Mouse (Mus musculus) forebrain, embryonic 16.5 days (tissue): ENCODE data around the gene Prom1. TPM values are rescaled to one million over a fixed set of nuclear protein-coding genes. Genes with fewer than 3 reads are reported as not detected.

Experiments
- ATAC-seq: fragments of 200-750 bp; cut with Nextera tagmentation; 2 replicates; pipeline ENCODE4 v1.8.0; 2017; ENCODE audit warnings: mild to moderate bottlenecking, moderate library complexity
- H3K27ac ChIP-seq: fragments of 300-500 bp; sonication (generic); 2 replicates; pipeline ENCODE4 v1.5.1; 2014; ENCODE audit warnings: low read length, control low read depth
- H3K27me3 ChIP-seq: fragments of 300-500 bp; sonication (generic); replicated peaks from 2 replicates; pipeline ENCODE4 v1.6.1; 2014; ENCODE audit warnings: low read length; ENCODE audit not compliant: control insufficient read depth, insufficient read depth
- H3K36me3 ChIP-seq: fragments of 300-500 bp; sonication (generic); 2 replicates; pipeline ENCODE4 v1.6.1; 2014; ENCODE audit not compliant: control insufficient read depth, insufficient read depth
- H3K4me1 ChIP-seq: fragments of 300-500 bp; sonication (generic); replicated peaks from 2 replicates; pipeline ENCODE4 v1.6.1; 2014; ENCODE audit warnings: low read length; ENCODE audit not compliant: control insufficient read depth, insufficient read depth
- H3K4me2 ChIP-seq: fragments of 300-500 bp; sonication (generic); 2 replicates; pipeline ENCODE4 v1.6.1; 2014; ENCODE audit warnings: mild to moderate bottlenecking, low read length, control low read depth
- H3K4me3 ChIP-seq: fragments of 300-500 bp; sonication (generic); replicated peaks from 2 replicates; pipeline ENCODE4 v1.5.1; 2014; ENCODE audit warnings: mild to moderate bottlenecking, low read length, control low read depth
- H3K9ac ChIP-seq: fragments of 300-500 bp; sonication (generic); replicated peaks from 2 replicates; pipeline ENCODE4 v1.6.1; 2014; ENCODE audit warnings: low read depth, low read length, control low read depth
- H3K9me3 ChIP-seq: fragments of 300-500 bp; sonication (generic); 2 replicates; pipeline ENCODE4 v1.6.1; 2016; ENCODE audit warnings: low read length; ENCODE audit not compliant: control insufficient read depth
- WGBS: fragments of 180-500 bp; shearing (Covaris S2); extraction: QIAGEN DNeasy Blood & Tissue Kit; methylation state at CpG from one replicate; pipeline ENCODE4 v1.1.7; 2014; 5-methylcytosine and 5-hydroxymethylcytosine counted together
- polyA plus RNA-seq: library from polyadenylated mRNA; unstranded; fragments of >200 nt; fragmentation: Nextera tagmentation; extraction: Ambion mirVana; gene quantifications from 2 replicates; pipeline ENCODE4 v1.2.1, GENCODE M21; 2015

The Prom1 gene
- polyA plus RNA-seq, 1 experiment from 2014 or later: 34.5 TPM

DNA sequence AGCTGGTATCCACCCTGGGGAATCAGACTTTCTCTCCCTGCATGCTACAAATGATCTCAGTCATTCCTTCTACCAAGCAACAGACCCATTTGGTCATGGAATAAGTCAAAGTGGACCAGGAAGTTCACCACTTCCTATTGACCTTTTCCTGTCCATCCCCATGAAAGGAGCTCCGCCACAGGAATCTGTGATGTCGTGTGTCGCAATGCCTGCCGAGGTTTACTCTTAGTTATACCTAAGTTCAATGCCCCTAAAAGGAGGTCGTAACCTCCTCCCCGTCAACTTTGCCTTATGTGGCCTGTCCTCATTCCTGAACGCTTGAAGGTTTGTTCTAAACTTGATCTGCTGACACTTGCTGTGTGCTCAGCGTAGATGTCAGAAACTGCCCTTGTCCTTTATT lies 51.6 kb downstream of the Prom1 start:
- no peak overlapping the region for H3K4me2 ChIP-seq
- no peaks in the 10 kb centered on the region for H3K36me3 ChIP-seq
- no peak for ATAC-seq
- H3K27ac ChIP-seq: no peak overlapping the region
- no peak overlapping the region for H3K4me3 ChIP-seq
- H3K9ac ChIP-seq: no peak overlapping the region
- H3K27me3 ChIP-seq: no peaks in the 10 kb centered on the region
- no peaks in the 10 kb centered on the region for H3K4me1 ChIP-seq
- 90% methylated on average over 8 of the region's 8 CpGs for WGBS
- H3K9me3 ChIP-seq: no peaks in the 10 kb centered on the region

DNA sequence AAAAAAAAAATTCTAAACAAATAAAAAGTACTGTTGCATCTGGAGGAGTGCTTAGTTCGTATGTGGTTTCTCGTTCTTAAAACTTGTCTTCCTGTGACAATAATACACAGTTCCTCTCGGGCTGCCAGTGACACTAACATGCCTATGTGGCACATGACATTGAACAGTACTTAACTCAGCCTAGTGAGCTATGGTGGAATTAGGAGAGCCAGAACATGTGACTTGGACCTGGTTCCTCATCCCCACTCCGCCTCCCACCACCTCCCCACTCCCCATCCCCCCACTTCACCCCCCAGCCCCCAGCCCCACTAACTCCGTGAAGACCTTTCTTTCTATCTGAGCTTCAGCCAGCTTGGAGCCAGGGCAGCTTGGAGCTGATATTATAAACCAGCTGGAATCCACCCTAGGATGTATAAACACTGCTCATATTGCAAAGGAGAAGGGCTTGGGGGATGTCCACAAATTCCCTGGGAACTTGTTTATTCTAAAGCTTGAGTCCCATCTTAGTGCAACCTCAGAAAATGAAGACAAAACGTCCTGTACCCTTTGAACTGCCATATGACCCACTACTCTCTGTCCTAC lies 52.3 kb downstream of the Prom1 start:
- Histone ChIP-seq H3K4me3 (no peak overlapping the region), H3K36me3 (no peaks in the 10 kb centered on the region), H3K27me3 (no peaks in the 10 kb centered on the region), H3K9me3 (no peaks in the 10 kb centered on the region), H3K4me2 (no peak overlapping the region), H3K9ac (no peak overlapping the region), H3K27ac (no peak overlapping the region), H3K4me1 (no peaks in the 10 kb centered on the region)
- ATAC-seq: no peak
- WGBS: 73% methylated on average over 6 of the region's 6 CpGs

- no peak overlapping the region for H3K4me2 ChIP-seq
- no peaks in the 10 kb centered on the region for H3K9me3 ChIP-seq
- H3K4me1 ChIP-seq: no peaks in the 10 kb centered on the region
- H3K9ac ChIP-seq: no peak overlapping the region
- peak; percentile 68 for ATAC-seq
- no peaks in the 10 kb centered on the region for H3K27me3 ChIP-seq
- 38% methylated on average over 5 of the region's 5 CpGs for WGBS
- H3K4me3 ChIP-seq: no peak overlapping the region
- H3K36me3 ChIP-seq: no peaks in the 10 kb centered on the region
- no peak overlapping the region for H3K27ac ChIP-seq
Measured at GRCm38 (mm10) chr5:44048568-44049363, 53.1 kb downstream of the Prom1 start.

DNA sequence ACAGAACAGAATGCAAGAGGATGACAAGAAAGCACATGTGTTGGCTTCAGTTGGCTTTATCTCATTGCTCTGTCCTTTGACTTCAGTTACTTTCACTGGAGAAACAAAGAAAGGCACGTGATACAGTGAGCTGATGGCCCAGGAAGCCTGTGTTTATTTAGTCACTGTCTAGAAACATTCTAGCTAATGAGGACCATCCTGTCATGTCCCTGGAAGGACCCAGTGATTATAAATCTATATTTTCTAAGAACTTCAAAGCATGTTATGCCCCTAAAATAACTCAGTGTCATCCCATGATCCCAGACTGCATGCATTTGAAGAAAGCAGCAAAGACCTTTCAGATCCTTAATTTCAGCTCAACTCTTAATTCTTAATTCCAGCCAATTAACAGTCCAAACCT lies 60.1 kb downstream of the Prom1 start:
- Histone ChIP-seq H3K4me2 (no peak overlapping the region), H3K4me3 (no peak overlapping the region), H3K36me3 (no peaks in the 10 kb centered on the region), H3K9ac (no peak overlapping the region), H3K9me3 (no peaks in the 10 kb centered on the region), H3K4me1 (no peaks in the 10 kb centered on the region), H3K27me3 (no peaks in the 10 kb centered on the region), H3K27ac (no peak overlapping the region)
- 69% methylated on average over 1 of the region's 1 CpGs for WGBS
- ATAC-seq: no peak

- Histone ChIP-seq H3K27ac (no peak overlapping the region), H3K4me1 (no peaks in the 10 kb centered on the region), H3K4me3 (no peak overlapping the region), H3K27me3 (no peaks in the 10 kb centered on the region), H3K9ac (no peak overlapping the region), H3K9me3 (no peaks in the 10 kb centered on the region), H3K4me2 (no peak overlapping the region), H3K36me3 (no peaks in the 10 kb centered on the region)
- 74% methylated on average over 3 of the region's 3 CpGs for WGBS
- no peak for ATAC-seq
Measured at GRCm38 (mm10) chr5:44041056-44041455, 60.8 kb downstream of the Prom1 start.

DNA sequence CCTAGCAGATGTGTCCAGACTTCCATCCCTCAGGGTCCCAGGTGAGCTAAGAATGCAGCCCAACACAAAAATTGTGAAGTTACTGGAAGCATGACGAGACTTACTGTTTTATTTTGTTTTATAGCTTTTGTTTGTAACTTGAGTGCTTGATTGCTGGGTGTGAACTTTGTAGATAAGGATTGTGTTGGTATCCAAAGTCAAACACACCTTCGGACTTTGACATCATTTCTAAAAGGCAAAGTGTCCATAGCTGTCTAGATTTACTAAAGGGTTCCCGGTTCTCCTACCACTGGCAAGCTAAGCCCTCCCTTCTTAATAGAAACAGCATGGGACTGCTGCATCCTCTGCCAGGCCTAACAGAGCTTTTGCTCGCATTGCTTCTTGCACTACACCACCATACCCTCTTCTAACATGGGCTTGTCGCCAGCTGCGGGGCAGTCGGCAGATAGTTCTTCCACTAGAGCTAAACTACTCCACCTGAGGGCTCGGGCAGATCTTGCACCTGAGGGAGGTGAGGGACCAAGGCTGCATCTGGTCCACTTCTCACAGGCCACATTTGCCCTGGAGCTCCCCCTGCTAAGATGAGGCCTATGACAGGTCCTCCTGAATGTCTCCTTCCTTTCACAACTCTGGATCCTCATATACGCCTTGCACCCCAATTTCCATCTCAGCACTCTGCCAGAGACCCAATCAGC lies 103.4 kb downstream of the Prom1 start:
- H3K27ac ChIP-seq: no peak overlapping the region
- ATAC-seq: no peak
- no peaks in the 10 kb centered on the region for H3K27me3 ChIP-seq
- WGBS: 94% methylated on average over 9 of the region's 9 CpGs
- H3K4me2 ChIP-seq: no peak overlapping the region
- H3K4me1 ChIP-seq: no peaks in the 10 kb centered on the region
- H3K36me3 ChIP-seq: peaks cover 4% of the 10 kb centered on the region
- no peak overlapping the region for H3K4me3 ChIP-seq
- H3K9me3 ChIP-seq: no peaks in the 10 kb centered on the region
- no peak overlapping the region for H3K9ac ChIP-seq

DNA sequence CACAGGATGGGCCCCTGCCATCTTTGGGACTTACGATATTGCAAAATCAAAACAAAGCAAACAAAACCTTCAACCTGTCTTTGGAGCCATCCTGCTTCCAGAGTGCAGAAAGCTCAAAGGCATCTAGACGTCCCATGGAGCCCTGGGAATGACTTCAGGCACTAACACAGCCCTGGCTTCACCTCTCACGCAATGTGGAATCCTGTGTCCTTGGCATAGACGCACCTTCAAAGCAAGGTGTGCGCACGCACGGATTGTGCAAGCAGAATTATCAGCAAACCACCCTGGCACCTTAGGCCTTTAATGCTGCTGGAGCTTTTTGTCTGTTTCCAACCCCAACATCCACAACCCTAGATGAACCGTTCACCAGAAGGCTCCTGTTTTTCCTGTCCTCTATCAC lies 104.2 kb downstream of the Prom1 start:
- WGBS: 94% methylated on average over 8 of the region's 8 CpGs
- Histone ChIP-seq H3K9me3 (no peaks in the 10 kb centered on the region), H3K36me3 (peaks cover 4% of the 10 kb centered on the region; the same call in 1 of the 2 replicates), H3K4me3 (no peak overlapping the region), H3K27me3 (no peaks in the 10 kb centered on the region), H3K4me1 (no peaks in the 10 kb centered on the region), H3K4me2 (no peak overlapping the region), H3K27ac (no peak overlapping the region), H3K9ac (no peak overlapping the region)
- no peak for ATAC-seq

DNA sequence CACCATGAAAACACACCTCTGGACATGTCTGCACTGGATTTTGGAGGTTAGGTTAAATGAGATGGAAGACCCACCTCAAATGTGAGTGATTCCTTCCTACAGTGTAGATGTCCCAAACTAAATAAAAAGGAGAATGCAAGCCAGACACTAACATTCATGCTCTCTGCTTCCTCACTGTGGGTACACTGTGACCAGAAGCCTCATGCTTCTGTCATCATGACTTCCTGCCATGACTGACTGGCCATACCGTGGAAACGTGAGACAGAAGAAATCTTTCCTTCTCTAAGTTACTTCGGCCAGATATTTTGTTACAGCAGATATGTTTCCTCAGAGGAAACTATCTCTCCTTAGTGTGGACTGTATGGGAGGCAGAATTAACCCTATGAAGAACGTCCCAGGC lies 105.7 kb downstream of the Prom1 start:
- no peak for ATAC-seq
- Histone ChIP-seq H3K9me3 (no peaks in the 10 kb centered on the region), H3K4me3 (no peak overlapping the region), H3K36me3 (peaks cover under 1% of the 10 kb centered on the region; the same call in 1 of the 2 replicates), H3K9ac (no peak overlapping the region), H3K4me2 (no peak overlapping the region), H3K4me1 (no peaks in the 10 kb centered on the region), H3K27me3 (no peaks in the 10 kb centered on the region), H3K27ac (no peak overlapping the region)
- 88% methylated on average over 4 of the region's 4 CpGs for WGBS

GRCm38 (mm10) chr5:43994981-43995380 lies 106.9 kb downstream of the Prom1 start:
- H3K4me1 ChIP-seq: no peaks in the 10 kb centered on the region
- no peak for ATAC-seq
- no peaks in the 10 kb centered on the region for H3K9me3 ChIP-seq
- H3K4me3 ChIP-seq: no peak overlapping the region
- H3K27me3 ChIP-seq: no peaks in the 10 kb centered on the region
- H3K27ac ChIP-seq: no peak overlapping the region
- WGBS: 86% methylated on average over 2 of the region's 2 CpGs
- H3K9ac ChIP-seq: no peak overlapping the region
- H3K4me2 ChIP-seq: no peak overlapping the region
- no peaks in the 10 kb centered on the region for H3K36me3 ChIP-seq
